Mouse (Mus musculus): Measurements from ENCODE around the gene Acat2.
"Not testable (repeated sequence)": the region's sequence is repeated elsewhere in the genome, so short reads cannot be mapped to it uniquely, and the experiment has no call there.

- TF ChIP-seq EP300 (IDR thresholded peaks at IDR 0.05; ENCODE audit: low read length), result not testable (repeated sequence)
- peak in 1 of 2 experiments; percentile 19; a peak in 1 of 4 replicates for TF ChIP-seq CTCF (conservative IDR thresholded peaks at IDR 0.05 in 1 of 2, IDR thresholded peaks at IDR 0.05 in 1 of 2; ENCODE audit: low read depth in 2 of 2, low read length in 2 of 2)
These were observed 41.7 kb upstream of the Acat2 start for GRCm38 (mm10) chr17:13002243-13002642.

Measured in CH12.LX (cell line).